Mouse (Mus musculus) mouse embryonic stem cell (cell line): ENCODE results near the gene Tlr11.

Experiments used
- in situ Hi-C, 2 experiments: fragments of 300-500 bp; cut with MboI; formaldehyde crosslinking; loops; 1 replicate in 1 of 2; 3 replicates in 1 of 2; pipeline ENCODE4 v1.14.3; 2019 to 2020; ENCODE audit warnings: low sequenced_read_pairs in 2 of 2, low pct_unique_long_range_greater_than_20kb in 1 of 2, mixed read lengths in 1 of 2; ENCODE audit not compliant: unreplicated experiment in 1 of 2

Tlr11 gene

GRCm38 (mm10) chr14:50357593-50357992 is at the start of gene Tlr11:
TSS of gene Tlr11 (plus strand) at chr14:50357914.
- in situ Hi-C loops = loop anchor here in 1 of 2 experiments (25.0 kb wide), 1 partner anchor 405 kb away; no protein-coding TSS in a partner anchor

GRCm38 (mm10) chr14:50326661-50327060 is 31.1 kb upstream of the Tlr11 start, which contains the start of gene Olfr734:
TSS of gene Olfr734 (minus strand) at chr14:50326761.
- in situ Hi-C loops = no loop called here

GRCm38 (mm10) chr14:50348796-50349195 is 8.9 kb upstream of the Tlr11 start, which contains the start of gene Olfr735:
TSS of gene Olfr735 (minus strand) at chr14:50348872.
- in situ Hi-C loops = no loop called here

- in situ Hi-C loops = loop anchor here in 1 of 2 experiments (25.0 kb wide), 1 partner anchor 410 kb away; no protein-coding TSS in a partner anchor
Observed at GRCm38 (mm10) chr14:50352438-50352837, 5.3 kb upstream of the Tlr11 start.

GRCm38 (mm10) chr14:50356725-50357124 is 989 bp upstream of the Tlr11 start:
- in situ Hi-C loops = loop anchor here in 1 of 2 experiments (25.0 kb wide), 1 partner anchor 406 kb away; no protein-coding TSS in a partner anchor

DNA sequence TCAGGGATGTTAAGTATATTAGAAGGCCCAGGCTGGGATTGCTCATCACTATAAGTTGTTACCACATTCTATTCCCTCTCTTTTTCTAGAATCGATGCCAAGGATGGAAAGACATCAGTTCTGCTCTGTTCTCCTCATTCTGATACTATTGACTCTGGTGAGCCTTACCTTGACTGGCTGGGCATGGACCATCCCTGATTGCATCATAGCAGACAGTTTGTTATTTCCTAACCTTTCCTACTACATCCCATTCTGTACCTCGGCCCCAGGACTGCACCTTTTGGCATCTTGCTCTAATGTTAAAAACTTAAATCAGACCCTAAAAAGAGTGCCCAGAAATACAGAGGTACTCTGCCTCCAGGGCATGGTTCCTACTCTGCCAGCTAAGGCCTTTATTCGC is 2.8 kb downstream of the Tlr11 start:
- in situ Hi-C loops = loop anchor here in 1 of 2 experiments (25.0 kb wide), 1 partner anchor 402 kb away; no protein-coding TSS in a partner anchor

DNA sequence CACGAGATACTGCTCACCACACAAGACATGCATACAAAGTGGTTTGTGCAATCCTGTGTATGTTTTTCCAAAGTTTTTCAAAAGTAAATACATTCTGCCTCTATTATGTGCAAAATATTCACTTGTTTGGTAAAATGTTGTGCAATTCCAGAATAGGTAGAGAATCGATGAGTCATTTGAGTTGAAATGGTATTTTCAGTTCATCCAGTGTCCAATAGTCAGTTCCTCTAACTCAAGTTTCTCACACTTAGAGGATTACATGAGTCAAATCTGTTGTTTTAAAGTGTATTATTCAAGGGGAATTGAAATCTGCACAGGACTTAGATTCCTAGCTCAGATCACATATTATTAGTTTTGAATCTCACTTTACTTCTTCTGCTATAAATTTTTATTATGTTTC is 5.8 kb downstream of the Tlr11 start:
- in situ Hi-C loops = loop anchor here in 1 of 2 experiments (25.0 kb wide), 1 partner anchor 399 kb away; no protein-coding TSS in a partner anchor

- in situ Hi-C loops = no loop called here
Observed at GRCm38 (mm10) chr14:50380863-50381262, 23.1 kb downstream of the Tlr11 start, which contains the start of gene Olfr736. TSS of gene Olfr736 (plus strand) at chr14:50381163.

- in situ Hi-C loops = no loop called here
Observed at GRCm38 (mm10) chr14:50407268-50407667, 49.6 kb downstream of the Tlr11 start, which contains the start of gene Olfr738. TSS of gene Olfr738 (plus strand) at chr14:50407568.
